Mouse (Mus musculus) heart, adult 2 months (tissue): ENCODE data around the gene Polr1a. TPM values are rescaled to one million over a fixed set of nuclear protein-coding genes. Genes with fewer than 3 reads are reported as not detected.

Experiments
- DNase-seq, 2 experiments: peaks; one replicate each; pipeline ENCODE4 v3.0.0; 2021
- H3K27ac ChIP-seq: fragments of 200-600 bp; 2 replicates; pipeline ENCODE4 v1.8.1; 2022
- H3K27me3 ChIP-seq: fragments of 200-500 bp; 2 replicates; pipeline ENCODE4 v1.6.1; 2012; ENCODE audit warnings: mild to moderate bottlenecking, low read length, inconsistent platforms, mixed read lengths; ENCODE audit not compliant: control insufficient read depth, insufficient read depth
- H3K36me3 ChIP-seq: fragments of 200-500 bp; 2 replicates; pipeline ENCODE4 v1.6.1; 2012; ENCODE audit warnings: low read length, inconsistent platforms; ENCODE audit not compliant: control insufficient read depth, insufficient read depth
- H3K4me1 ChIP-seq: fragments of 200-500 bp; 2 replicates; pipeline ENCODE4 v1.6.1; 2011; ENCODE audit warnings: low read length; ENCODE audit not compliant: control insufficient read depth, insufficient read depth
- H3K4me3 ChIP-seq: fragments of 200-600 bp; 2 replicates; pipeline ENCODE4 v1.8.1; 2022
- H3K79me2 ChIP-seq: fragments of 200-500 bp; replicated peaks from 2 replicates; pipeline ENCODE4 v1.6.1; 2012; ENCODE audit warnings: mild to moderate bottlenecking, inconsistent platforms, low read length, moderate library complexity, mixed read lengths; ENCODE audit not compliant: control insufficient read depth, insufficient read depth
- H3K9ac ChIP-seq: fragments of 200-500 bp; 2 replicates; pipeline ENCODE4 v1.6.1; 2012; ENCODE audit warnings: low read depth, mild to moderate bottlenecking, control low read depth, inconsistent platforms, low read length, mixed read lengths
- CTCF ChIP-seq: fragments of 200-600 bp; IDR thresholded peaks from 2 replicates; pipeline ENCODE4 v1.8.1; 2022; ENCODE audit warnings: antibody characterized with exemption, mild to moderate bottlenecking, moderate library complexity
- EP300 ChIP-seq: fragments of 200-500 bp; IDR thresholded peaks from 2 replicates; pipeline ENCODE4 v1.6.1; 2011; ENCODE audit warnings: low read depth, low read length, control low read depth; ENCODE audit not compliant: insufficient read depth
- POLR2A ChIP-seq: fragments of 200-500 bp; IDR thresholded peaks from 2 replicates; pipeline ENCODE4 v1.6.1; 2011; ENCODE audit warnings: mild to moderate bottlenecking, low read depth, low read length, control low read depth; ENCODE audit not compliant: insufficient read depth
- WGBS: fragments of 180-500 bp; shearing (Covaris S2); methylation state at CpG from one replicate; pipeline ENCODE4 v1.1.7; 2018; 5-methylcytosine and 5-hydroxymethylcytosine counted together
- intact Hi-C: fragments of 180-260 bp; cut with DNase I; formaldehyde crosslinking; loops from one replicate; pipeline ENCODE4 v1.15.1; 2025
- long read RNA-seq: library from polyadenylated mRNA; stranded (forward); transcript quantifications from one replicate; pipeline ENCODE4 v2.0.0, GENCODE M21; 2021
- polyA plus RNA-seq: library from polyadenylated mRNA; depleted of rRNA; stranded (reverse); fragments of >200 nt; gene quantifications from 2 replicates; pipeline ENCODE4 v1.2.3, GENCODE M21; 2012; rRNA removed
- total RNA-seq, 2 experiments: library from RNA; stranded (reverse); gene quantifications; 2 replicates each; pipeline ENCODE4 v1.2.3; 2021

Gene Polr1a
- total RNA-seq: 10 to 100 TPM; 41.6 to 46.2 TPM
- 16.1 and 21.7 TPM in 2 replicates for polyA plus RNA-seq
- long read RNA-seq, partial matches to known transcripts: 4 of 8 reads
- long read RNA-seq, other reads (novel, unspliced or antisense): 4 of 8 reads

GRCm38 (mm10) chr6:71908481-71909381, at the start of gene Polr1a, which contains the start of gene Ptcd3:
Gene Polr1a (plus strand): TSS chr6:71909053.
Gene Ptcd3 (minus strand): TSS chr6:71908750.
- Histone ChIP-seq H3K27ac (peak within 1 kb of the TSS; percentile 100), H3K4me3 (peak within 1 kb of the TSS; percentile 88), H3K36me3 (peaks cover 7% of the 10 kb centered on the region), H3K79me2 (no peaks in the 10 kb centered on the region), H3K27me3 (no peaks in the 10 kb centered on the region), H3K9ac (peak within 1 kb of the TSS; percentile 70), H3K4me1 (peaks cover 5% of the 10 kb centered on the region)
- intact Hi-C loops: no loop called here
- TF ChIP-seq POLR2A: peak; percentile 86
- no peak for TF ChIP-seq CTCF
- no peak for TF ChIP-seq EP300
- peak; percentile 91 to 94 for DNase-seq
- under 1% methylated on average over 58 of the region's 58 CpGs for WGBS

- H3K27me3 ChIP-seq: no peaks in the 10 kb centered on the region
- no peak overlapping the region for H3K4me3 ChIP-seq
- DNase-seq: no peak
- no peak overlapping the region for H3K9ac ChIP-seq
- intact Hi-C loops: loop anchor here (2.0 to 5.0 kb wide), 2 partner anchors 29 to 300 kb away; no protein-coding TSS in a partner anchor
- no peaks in the 10 kb centered on the region for H3K4me1 ChIP-seq
- no peaks in the 10 kb centered on the region for H3K79me2 ChIP-seq
- H3K36me3 ChIP-seq: peaks cover 4% of the 10 kb centered on the region
- no peak overlapping the region for H3K27ac ChIP-seq
- WGBS: 90% methylated on average over 2 of the region's 2 CpGs
- TF ChIP-seq CTCF (no peak), POLR2A (no peak), EP300 (no peak)
Measured at GRCm38 (mm10) chr6:71867751-71868150, 41.1 kb upstream of the Polr1a start.

- no peak overlapping the region for H3K4me3 ChIP-seq
- H3K9ac ChIP-seq: no peak overlapping the region
- peaks cover 4% of the 10 kb centered on the region for H3K36me3 ChIP-seq
- no peaks in the 10 kb centered on the region for H3K4me1 ChIP-seq
- WGBS: 93% methylated on average over 1 of the region's 1 CpGs
- H3K79me2 ChIP-seq: no peaks in the 10 kb centered on the region
- intact Hi-C loops: loop anchor here (5.0 kb wide), 1 partner anchor 298 kb away; no protein-coding TSS in a partner anchor
- TF ChIP-seq POLR2A: no peak
- no peak for TF ChIP-seq EP300
- peak; percentile 69 for TF ChIP-seq CTCF
- no peaks in the 10 kb centered on the region for H3K27me3 ChIP-seq
- no peak for DNase-seq
- no peak overlapping the region for H3K27ac ChIP-seq
Measured at GRCm38 (mm10) chr6:71868809-71869208, 40.0 kb upstream of the Polr1a start.

- no peak for DNase-seq
- Histone ChIP-seq H3K27me3 (no peaks in the 10 kb centered on the region), H3K4me3 (no peak overlapping the region), H3K4me1 (no peaks in the 10 kb centered on the region), H3K9ac (no peak overlapping the region), H3K79me2 (no peaks in the 10 kb centered on the region), H3K27ac (no peak overlapping the region), H3K36me3 (peaks cover 2% of the 10 kb centered on the region)
- intact Hi-C loops: no loop called here
- no peak for TF ChIP-seq CTCF
- TF ChIP-seq POLR2A: no peak
- WGBS: 90% methylated on average over 9 of the region's 9 CpGs
Measured at GRCm38 (mm10) chr6:71871396-71871795, 37.5 kb upstream of the Polr1a start.

- Histone ChIP-seq H3K27me3 (no peaks in the 10 kb centered on the region), H3K4me1 (peaks cover 1% of the 10 kb centered on the region), H3K4me3 (no peak overlapping the region), H3K36me3 (peaks cover 19% of the 10 kb centered on the region), H3K79me2 (no peaks in the 10 kb centered on the region), H3K9ac (no peak overlapping the region), H3K27ac (no peak overlapping the region)
- WGBS: 93% methylated on average over 3 of the region's 3 CpGs
- intact Hi-C loops: no loop called here
- no peak for TF ChIP-seq CTCF
- no peak for DNase-seq
Measured at GRCm38 (mm10) chr6:71877965-71878760, 30.7 kb upstream of the Polr1a start.
